In the genomic region with DNA sequence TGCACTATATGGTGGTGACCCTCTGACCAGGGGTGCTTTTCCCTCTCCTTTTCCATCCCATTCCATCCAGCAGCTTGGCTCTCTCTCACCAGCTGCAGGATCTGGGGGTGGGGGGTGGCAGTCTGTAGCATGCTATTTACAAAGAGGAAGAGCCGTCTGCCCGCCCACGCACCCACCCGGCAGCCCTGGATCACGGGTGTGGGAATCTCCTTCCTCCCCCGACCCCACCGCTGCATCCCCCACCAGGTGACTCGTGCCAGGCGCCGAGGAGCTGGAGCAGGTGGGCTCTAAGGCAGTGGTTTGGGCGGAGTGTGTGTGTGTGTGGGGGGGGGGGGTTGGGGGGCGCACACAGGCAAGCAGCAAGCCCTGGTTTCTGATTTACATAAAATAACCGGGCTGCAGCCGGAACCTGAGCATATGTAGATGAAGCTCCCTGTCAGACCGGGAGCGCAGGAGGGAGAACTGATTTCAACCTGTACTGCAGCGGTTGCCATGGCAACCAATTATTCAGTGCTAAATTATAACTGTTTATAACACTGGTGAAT, we compare ENCODE assay signal across 9 mouse cellular contexts. TPM values are rescaled to one million over a fixed set of nuclear protein-coding genes. Genes with fewer than 3 reads are reported as not detected.
DNase-seq lines count a peak whose midpoint lies in the region; ATAC-seq and TF ChIP-seq lines count a peak whose summit lies in the region.
"Had no signal": no experiment of that assay in that cellular context is flagged by ENCODE, and none has a peak within 500 bp of the region (broad histone marks: within the 10 kb centered on the region; RNA-seq: fewer than 3 reads in every experiment).

No protein-coding gene starts in this region.

- DNase-seq in layer of hippocampus, adult 18-20 months (ENCODE audit: low spot score in 2 of 2): peak; percentile 56 to 90
- no peak for DNase-seq in layer of hippocampus, postnatal 36 days
- DNase-seq in layer of hippocampus, postnatal 14 days (ENCODE audit: low spot score in 2 of 2): peak; percentile 42 to 81
- peak; percentile 88 to 94 for DNase-seq in right cerebral cortex, postnatal 10 days (ENCODE audit: low spot score in 2 of 2)
- no peak for DNase-seq in lung, adult 2 months
- no peak for DNase-seq in urinary bladder, postnatal 25 days (ENCODE audit: low spot score)
- DNase-seq in c-Kit-positive CD71-positive TER-119-positive erythroid progenitor cells, embryonic 14.5 days (ENCODE audit: low spot score): no peak
- DNase-seq: kidney, adult 2 months had no signal

- H3K4me2 ChIP-seq in forebrain, embryonic 15.5 days (replicated peaks): peak overlapping the region; percentile 52

- H3K4me1 ChIP-seq in forebrain, embryonic 15.5 days: peaks cover 39% of the 10 kb centered on the region
- H3K4me1 ChIP-seq in lung, adult 2 months (ENCODE audit: control insufficient read depth, insufficient read depth, low read length): peaks cover 7% of the 10 kb centered on the region; the same call in 1 of the 2 replicates

- no peak for TF ChIP-seq POLR2A in lung, adult 2 months (IDR thresholded peaks at IDR 0.05; ENCODE audit: borderline replicate concordance, extremely low read depth, low read depth, low read length)

- H3K27me3 ChIP-seq in forebrain, embryonic 15.5 days: no peaks in the 10 kb centered on the region

- no peaks in the 10 kb centered on the region; the same call in 1 of the 2 replicates for H3K36me3 ChIP-seq in forebrain, embryonic 15.5 days

- H3K9ac ChIP-seq in forebrain, embryonic 15.5 days (replicated peaks): peak overlapping the region; percentile 32

- H3K27ac ChIP-seq in forebrain, embryonic 15.5 days (replicated peaks): peak overlapping the region; percentile 94

- H3K9me3 ChIP-seq in forebrain, embryonic 15.5 days: no peaks in the 10 kb centered on the region

- ATAC-seq in forebrain, embryonic 15.5 days (replicated peaks): peak; percentile 74

- peak overlapping the region; percentile 29 for H3K4me3 ChIP-seq in forebrain, embryonic 15.5 days
- H3K4me3 ChIP-seq in lung, adult 2 months (replicated peaks; ENCODE audit: extremely low read depth, low read depth, low read length): no peak overlapping the region

- WGBS in forebrain, embryonic 15.5 days: 6% methylated on average over 17 of the region's 17 CpGs
- 2% methylated on average over 16 of the region's 17 CpGs for WGBS in lung, adult 2 months

- no peak for TF ChIP-seq CTCF in lung, adult 2 months (IDR thresholded peaks at IDR 0.05; ENCODE audit: insufficient read depth, low read length)

RNA-seq across cellular contexts. Expression of a gene that starts 11.5 kb away (rescaled TPM):
- total RNA-seq in layer of hippocampus, adult 18-20 months (2021): 100 to 1,000 TPM; 129 to 131 TPM
- total RNA-seq in layer of hippocampus, postnatal 36 days (2021): 100 to 1,000 TPM; 124 to 130 TPM
- 35.5 and 39.3 TPM in 2 replicates for polyA plus RNA-seq in forebrain, embryonic 15.5 days (2015; fragmentation: Nextera tagmentation; extraction: Ambion mirVana)
- 100 to 1,000 TPM; 140 to 154 TPM for total RNA-seq in layer of hippocampus, postnatal 14 days (2021)
- polyA plus RNA-seq in lung, adult 2 months (2012; rRNA removed): 0.85 and 0.99 TPM in 2 replicates

RNA-seq across cellular contexts. Expression of a gene that starts 24.4 kb away (rescaled TPM):
- total RNA-seq in layer of hippocampus, adult 18-20 months (2021): 100 to 1,000 TPM; 204 to 205 TPM
- total RNA-seq in layer of hippocampus, postnatal 36 days (2021): 100 to 1,000 TPM; 203 TPM
- 216 and 221 TPM in 2 replicates for polyA plus RNA-seq in forebrain, embryonic 15.5 days (2015; fragmentation: Nextera tagmentation; extraction: Ambion mirVana)
- 100 to 1,000 TPM; 227 to 233 TPM for total RNA-seq in layer of hippocampus, postnatal 14 days (2021)
- 20.3 and 43.0 TPM in 2 replicates for polyA plus RNA-seq in lung, adult 2 months (2012; rRNA removed)

RNA-seq across cellular contexts. Expression of a gene that starts 31.1 kb away (rescaled TPM):
- total RNA-seq in layer of hippocampus, adult 18-20 months (2021): 10 to 100 TPM in 1 of 2 experiments, 1 to 10 TPM in 1; 8.1 to 10.2 TPM
- 1 to 10 TPM; 4.7 to 6.1 TPM for total RNA-seq in layer of hippocampus, postnatal 36 days (2021)
- polyA plus RNA-seq in forebrain, embryonic 15.5 days (2015; fragmentation: Nextera tagmentation; extraction: Ambion mirVana): 1.8 and 2.9 TPM in 2 replicates
- total RNA-seq in layer of hippocampus, postnatal 14 days (2021): 1 to 10 TPM; 2.6 to 6.0 TPM
- polyA plus RNA-seq in lung, adult 2 months (2012; rRNA removed): 5.8 and 5.9 TPM in 2 replicates

RNA-seq across cellular contexts. Expression of a gene that starts 52.9 kb away (rescaled TPM):
- total RNA-seq in layer of hippocampus, adult 18-20 months (2021): 10 to 100 TPM; 41.6 to 45.4 TPM
- 10 to 100 TPM; 43.9 to 44.7 TPM for total RNA-seq in layer of hippocampus, postnatal 36 days (2021)
- polyA plus RNA-seq in forebrain, embryonic 15.5 days (2015; fragmentation: Nextera tagmentation; extraction: Ambion mirVana): 17.6 and 18.6 TPM in 2 replicates
- total RNA-seq in layer of hippocampus, postnatal 14 days (2021): 10 to 100 TPM; 33.8 to 34.6 TPM
- 32.2 and 36.4 TPM in 2 replicates for polyA plus RNA-seq in lung, adult 2 months (2012; rRNA removed)

RNA-seq across cellular contexts. Expression of a gene that starts 58.4 kb away (rescaled TPM):
- not detected for total RNA-seq in layer of hippocampus, adult 18-20 months (2021)
- total RNA-seq in layer of hippocampus, postnatal 36 days (2021): not detected
- polyA plus RNA-seq in forebrain, embryonic 15.5 days (2015; fragmentation: Nextera tagmentation; extraction: Ambion mirVana): 0.09 and 0.13 TPM in 2 replicates
- not detected for total RNA-seq in layer of hippocampus, postnatal 14 days (2021)
- 0.09 TPM in 1 of 2 replicates, not detected in the other for polyA plus RNA-seq in lung, adult 2 months (2012; rRNA removed)
- polyA plus RNA-seq: kidney, adult 2 months had no signal

Comparison
In these comparisons a context has a peak if more than half of its experiments do, and no peak if none do; other contexts are left out.
1. DNase-seq: peak in layer of hippocampus, adult 18-20 months (2 of 2), layer of hippocampus, postnatal 14 days (2 of 2) and right cerebral cortex, postnatal 10 days (2 of 2); none in layer of hippocampus, postnatal 36 days (0 of 2), lung, adult 2 months (single experiment), urinary bladder, postnatal 25 days (single experiment) and c-Kit-positive CD71-positive TER-119-positive erythroid progenitor cells, embryonic 14.5 days (single experiment).